Mouse (Mus musculus) heart, postnatal 0 days (tissue): ENCODE measurements at regions not wholly inside any gene's neighbourhood (a gene's known extent, or its start where the extent isn't known, plus 50 kb on each side); places are given as distances from the start of the nearest gene placed in this dataset.

ENCODE experiments used
- ATAC-seq: fragments of 200-750 bp; cut with Nextera tagmentation; 2 replicates; pipeline ENCODE4 v1.8.0; 2017; ENCODE audit warnings: low read depth, moderate number of reproducible peaks, moderate library complexity; ENCODE audit not compliant: insufficient read depth
- DNase-seq: peaks from one replicate; pipeline ENCODE4 v3.0.0-alpha.2; 2016; ENCODE audit warnings: low spot score
- H3K27ac ChIP-seq: fragments of 300-500 bp; sonication (generic); 2 replicates; pipeline ENCODE4 v1.5.1; 2014; ENCODE audit warnings: low read depth, mild to moderate bottlenecking
- H3K27me3 ChIP-seq: fragments of 300-500 bp; sonication (generic); 2 replicates; pipeline ENCODE4 v1.6.1; 2014; ENCODE audit warnings: low read length, mixed read lengths; ENCODE audit not compliant: control insufficient read depth, insufficient read depth
- H3K36me3 ChIP-seq: fragments of 300-500 bp; sonication (generic); replicated peaks from 2 replicates; pipeline ENCODE4 v1.6.1; 2014; ENCODE audit warnings: low read length, mixed read lengths; ENCODE audit not compliant: control insufficient read depth, insufficient read depth
- H3K4me1 ChIP-seq: fragments of 300-500 bp; sonication (generic); 2 replicates; pipeline ENCODE4 v1.6.1; 2014; ENCODE audit warnings: antibody characterized with exemption; ENCODE audit not compliant: control insufficient read depth, insufficient read depth
- H3K4me2 ChIP-seq: fragments of 300-500 bp; sonication (generic); 2 replicates; pipeline ENCODE4 v1.6.1; 2014; ENCODE audit warnings: low read depth, mild to moderate bottlenecking, low read length, moderate library complexity
- H3K4me3 ChIP-seq: fragments of 300-500 bp; sonication (generic); 2 replicates; pipeline ENCODE4 v1.5.1; 2014; ENCODE audit warnings: low read depth, low read length
- H3K9ac ChIP-seq: fragments of 300-500 bp; sonication (generic); replicated peaks from 2 replicates; pipeline ENCODE4 v1.6.1; 2014; ENCODE audit warnings: low read depth, low read length, mixed read lengths
- H3K9me3 ChIP-seq: fragments of 300-500 bp; sonication (generic); replicated peaks from 2 replicates; pipeline ENCODE4 v1.6.1; 2016; ENCODE audit warnings: low read length; ENCODE audit not compliant: control insufficient read depth
- CTCF ChIP-seq: IDR thresholded peaks from 2 replicates; pipeline ENCODE4 v1.5.1; 2016; ENCODE audit warnings: antibody characterized with exemption, control low read depth, low read depth
- EP300 ChIP-seq: IDR thresholded peaks from 2 replicates; pipeline ENCODE4 v1.6.1; 2016; ENCODE audit warnings: antibody characterized with exemption, low read depth
- WGBS: fragments of 180-500 bp; shearing (Covaris S2); extraction: QIAGEN DNeasy Blood & Tissue Kit; methylation state at CpG from one replicate; pipeline ENCODE4 v1.1.7; 2014; 5-methylcytosine and 5-hydroxymethylcytosine counted together

DNA sequence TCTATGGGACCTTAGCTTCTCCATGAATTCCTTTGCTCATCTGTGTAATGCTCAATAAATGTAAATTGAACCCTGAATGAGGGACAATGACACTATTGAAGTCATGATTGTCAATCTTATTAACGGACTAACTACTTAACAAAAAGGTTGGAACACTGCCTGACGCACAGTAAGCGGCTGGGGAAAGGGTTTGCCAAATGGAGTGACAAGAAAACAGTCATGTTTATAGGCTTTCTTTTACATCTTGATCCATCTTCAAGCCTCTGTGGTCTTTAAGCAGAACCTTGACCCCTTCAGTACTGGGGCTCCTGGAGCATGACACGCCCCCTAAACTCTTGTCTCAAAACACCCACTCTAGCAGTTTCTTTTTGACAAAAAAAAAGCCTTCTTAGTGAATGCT, 1326.6 kb upstream of the A1bg start:
- no peak overlapping the region for H3K9ac ChIP-seq

DNA sequence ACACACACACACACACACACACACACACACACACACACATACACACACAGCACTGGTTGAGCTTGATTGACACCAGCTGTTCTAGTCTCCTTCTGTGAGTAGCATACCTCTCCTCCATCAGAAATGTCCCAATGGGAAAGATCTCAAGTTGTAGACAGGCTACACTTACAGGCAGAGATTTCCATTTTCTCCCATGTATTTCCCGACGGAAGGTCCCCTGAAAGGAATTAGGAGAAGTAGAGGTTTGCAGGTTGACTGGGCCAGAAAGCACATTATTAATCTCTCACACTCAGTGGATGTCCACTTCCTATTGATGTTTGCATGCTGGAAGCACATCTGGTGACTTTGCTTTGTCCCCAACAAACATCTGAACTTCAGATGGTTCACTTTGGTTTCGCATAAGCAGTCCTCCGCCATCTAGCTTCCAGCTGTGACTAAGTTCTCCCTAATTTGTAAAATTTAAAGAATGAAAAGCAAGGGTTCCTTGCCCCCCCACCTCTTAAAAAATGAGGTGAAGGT, 1323.8 kb upstream of the A1bg start:
- DNase-seq = no peak

More for the DNA sequence above, 1326.6 kb upstream of the A1bg start:
- Histone ChIP-seq H3K9me3 (no peaks in the 10 kb centered on the region), H3K36me3 (no peaks in the 10 kb centered on the region; the same call in 1 of the 2 replicates), H3K4me3 (no peak overlapping the region), H3K27me3 (no peaks in the 10 kb centered on the region), H3K27ac (no peak overlapping the region), H3K4me1 (no peaks in the 10 kb centered on the region), H3K4me2 (no peak overlapping the region)
- TF ChIP-seq EP300 (no peak), CTCF (no peak)
- ATAC-seq (no peak), DNase-seq (no peak)
- 83% methylated on average over 4 of the region's 4 CpGs for WGBS

DNA sequence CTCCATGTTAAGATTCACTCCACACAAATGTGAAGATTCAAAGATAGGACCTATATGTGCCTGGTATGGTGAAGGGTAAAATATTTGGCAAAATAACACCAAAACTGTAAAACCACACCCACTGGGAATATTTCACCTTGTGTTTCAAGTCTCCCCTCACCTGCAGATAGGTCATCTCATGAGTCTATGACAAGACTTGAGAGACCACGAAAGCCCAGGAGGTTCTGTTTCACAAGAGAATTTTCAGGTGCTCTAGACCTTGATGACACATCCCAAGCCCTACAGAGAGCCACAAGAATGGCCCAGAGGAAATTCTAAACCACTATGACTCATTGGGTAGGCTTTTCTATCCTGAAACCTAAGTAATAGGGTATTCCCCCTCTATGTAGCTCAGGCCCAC, 1322.4 kb upstream of the A1bg start:
- H3K9me3 ChIP-seq = no peaks in the 10 kb centered on the region
- no peak for TF ChIP-seq CTCF
- no peak for TF ChIP-seq EP300
- no peaks in the 10 kb centered on the region for H3K4me1 ChIP-seq
- no peak overlapping the region for H3K9ac ChIP-seq
- no peak overlapping the region for H3K27ac ChIP-seq
- no peak overlapping the region for H3K4me3 ChIP-seq
- no peak overlapping the region for H3K4me2 ChIP-seq
- H3K36me3 ChIP-seq = no peaks in the 10 kb centered on the region; the same call in 1 of the 2 replicates
- 83% methylated on average over 1 of the region's 1 CpGs for WGBS
- DNase-seq = no peak
- ATAC-seq = no peak
- no peaks in the 10 kb centered on the region for H3K27me3 ChIP-seq

More for the DNA sequence above, 1323.8 kb upstream of the A1bg start:
- TF ChIP-seq EP300 (no peak), CTCF (no peak)
- 86% methylated on average over 4 of the region's 4 CpGs for WGBS
- no peak overlapping the region for H3K4me3 ChIP-seq
- H3K9me3 ChIP-seq = no peaks in the 10 kb centered on the region
- H3K36me3 ChIP-seq = no peaks in the 10 kb centered on the region; the same call in 1 of the 2 replicates
- H3K4me1 ChIP-seq = no peaks in the 10 kb centered on the region
- no peak overlapping the region for H3K4me2 ChIP-seq
- no peak overlapping the region for H3K27ac ChIP-seq
- no peak overlapping the region for H3K9ac ChIP-seq
- no peaks in the 10 kb centered on the region for H3K27me3 ChIP-seq
- ATAC-seq = no peak

DNA sequence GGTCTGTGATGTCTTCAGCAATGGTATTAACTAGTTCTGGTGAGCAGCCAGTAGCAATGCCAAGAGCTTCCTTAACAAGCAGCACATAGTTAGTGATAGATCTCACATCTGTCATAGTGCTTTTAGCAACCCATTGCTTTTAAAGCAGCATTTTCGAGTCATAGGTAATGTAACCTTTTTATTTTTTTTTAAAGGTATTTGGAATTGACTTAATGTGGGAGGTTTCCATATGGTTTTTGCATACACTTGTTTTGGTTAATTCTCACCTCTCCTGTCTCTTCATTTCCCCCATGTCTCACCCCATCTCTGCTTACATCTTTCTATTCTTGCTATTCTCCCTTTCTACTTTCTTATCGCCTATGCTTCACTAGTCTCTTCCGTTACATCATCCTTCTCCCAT, 1322.0 kb upstream of the A1bg start:
- Histone ChIP-seq H3K27ac (no peak overlapping the region), H3K4me3 (no peak overlapping the region), H3K9me3 (no peaks in the 10 kb centered on the region), H3K27me3 (no peaks in the 10 kb centered on the region), H3K36me3 (no peaks in the 10 kb centered on the region; the same call in 1 of the 2 replicates), H3K4me2 (no peak overlapping the region), H3K4me1 (no peaks in the 10 kb centered on the region), H3K9ac (no peak overlapping the region)
- ATAC-seq = no peak
- 87% methylated on average over 3 of the region's 3 CpGs for WGBS
- DNase-seq = no peak
- TF ChIP-seq CTCF (no peak), EP300 (no peak)

DNA sequence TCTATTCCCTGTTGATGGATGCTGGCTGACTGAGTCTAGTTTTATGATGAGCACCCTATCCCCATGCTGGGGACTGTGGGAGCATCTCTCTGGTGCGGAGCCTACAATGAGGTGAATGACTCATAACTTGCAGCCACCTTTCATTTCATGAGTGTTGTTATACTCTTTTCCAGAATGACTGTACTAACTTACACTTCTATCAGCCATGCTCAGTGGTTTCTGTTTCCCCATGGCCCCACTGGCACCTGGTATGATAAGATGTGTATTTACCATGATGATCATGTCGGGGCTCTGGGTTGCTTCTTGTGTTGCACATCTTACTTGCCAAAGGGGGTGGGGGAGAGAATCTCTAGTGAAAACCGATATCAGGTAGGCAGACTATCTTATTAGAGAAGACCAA, 1317.2 kb upstream of the A1bg start:
- ATAC-seq = no peak
- H3K4me2 ChIP-seq = no peak overlapping the region
- no peaks in the 10 kb centered on the region for H3K27me3 ChIP-seq
- DNase-seq = no peak
- no peaks in the 10 kb centered on the region; the same call in 1 of the 2 replicates for H3K36me3 ChIP-seq
- no peaks in the 10 kb centered on the region for H3K9me3 ChIP-seq
- H3K9ac ChIP-seq = no peak overlapping the region
- H3K27ac ChIP-seq = no peak overlapping the region
- TF ChIP-seq EP300 (no peak), CTCF (no peak)
- H3K4me3 ChIP-seq = no peak overlapping the region
- H3K4me1 ChIP-seq = peaks cover 14% of the 10 kb centered on the region
- WGBS = 90% methylated on average over 3 of the region's 3 CpGs

DNA sequence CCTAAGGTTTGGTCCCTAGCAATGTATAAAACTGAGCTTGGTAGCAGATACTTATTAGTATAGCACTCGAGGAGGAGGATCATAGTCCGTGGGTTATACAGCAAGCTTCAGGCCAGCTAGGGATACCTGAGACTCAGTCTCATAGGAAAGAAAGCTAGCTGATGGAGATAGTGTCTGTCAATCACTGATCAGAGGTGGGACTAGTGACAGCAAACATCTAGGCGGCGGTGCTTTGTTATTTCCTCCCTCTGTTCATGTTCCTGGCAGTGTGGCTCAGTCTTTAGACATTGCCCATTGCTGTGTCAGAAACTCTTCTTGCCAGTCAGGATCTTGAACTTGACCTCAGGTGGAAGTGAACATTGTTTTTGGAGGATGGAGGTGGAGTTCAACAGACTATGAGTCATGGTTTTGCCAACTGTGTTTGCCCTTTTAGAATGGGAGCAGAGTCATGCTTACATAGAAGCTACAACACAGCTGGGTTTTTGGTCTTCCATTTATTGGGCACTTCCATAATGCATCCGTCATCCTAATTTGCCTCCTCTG, 1315.8 kb upstream of the A1bg start:
- no peak overlapping the region for H3K9ac ChIP-seq
- no peak overlapping the region for H3K27ac ChIP-seq
- H3K36me3 ChIP-seq = no peaks in the 10 kb centered on the region
- WGBS = 81% methylated on average over 5 of the region's 5 CpGs
- no peaks in the 10 kb centered on the region for H3K27me3 ChIP-seq
- no peak for TF ChIP-seq EP300
- peaks cover 14% of the 10 kb centered on the region for H3K4me1 ChIP-seq
- no peak overlapping the region for H3K4me2 ChIP-seq
- no peaks in the 10 kb centered on the region for H3K9me3 ChIP-seq
- H3K4me3 ChIP-seq = no peak overlapping the region
- DNase-seq (no peak), ATAC-seq (no peak)
